Mouse (Mus musculus) heart, adult 2 months (tissue): ENCODE results near the gene Tasp1.
"Not testable (repeated sequence)": the region's sequence is repeated elsewhere in the genome, so short reads cannot be mapped to it uniquely, and the experiment has no call there.

ENCODE experiments used
- CTCF ChIP-seq: fragments of 200-600 bp; IDR thresholded peaks from 2 replicates; pipeline ENCODE4 v1.8.1; 2022; ENCODE audit warnings: antibody characterized with exemption, mild to moderate bottlenecking, moderate library complexity
- EP300 ChIP-seq: fragments of 200-500 bp; IDR thresholded peaks from 2 replicates; pipeline ENCODE4 v1.6.1; 2011; ENCODE audit warnings: low read depth, low read length, control low read depth; ENCODE audit not compliant: insufficient read depth

- not testable (repeated sequence) for TF ChIP-seq CTCF, EP300
Measured at GRCm38 (mm10) chr2:139869071-139869470, 197.5 kb downstream of the Tasp1 start.
